Mouse (Mus musculus) hematopoietic multipotent progenitor cell, adult 10-12 weeks (in vitro differentiated cells): ENCODE measurements around the gene Eif3f. TPM values are rescaled to one million over a fixed set of nuclear protein-coding genes. Genes with fewer than 3 reads are reported as not detected.

Source experiments
- polyA plus RNA-seq: library from polyadenylated mRNA; stranded (reverse); fragments of >175 nt; gene quantifications from 2 replicates; pipeline ENCODE4 v1.2.3, GENCODE M21; 2012; ENCODE audit warnings: low replicate concordance

The Eif3f gene
- polyA plus RNA-seq = 364 and 1,168 TPM in 2 replicates

DNA sequence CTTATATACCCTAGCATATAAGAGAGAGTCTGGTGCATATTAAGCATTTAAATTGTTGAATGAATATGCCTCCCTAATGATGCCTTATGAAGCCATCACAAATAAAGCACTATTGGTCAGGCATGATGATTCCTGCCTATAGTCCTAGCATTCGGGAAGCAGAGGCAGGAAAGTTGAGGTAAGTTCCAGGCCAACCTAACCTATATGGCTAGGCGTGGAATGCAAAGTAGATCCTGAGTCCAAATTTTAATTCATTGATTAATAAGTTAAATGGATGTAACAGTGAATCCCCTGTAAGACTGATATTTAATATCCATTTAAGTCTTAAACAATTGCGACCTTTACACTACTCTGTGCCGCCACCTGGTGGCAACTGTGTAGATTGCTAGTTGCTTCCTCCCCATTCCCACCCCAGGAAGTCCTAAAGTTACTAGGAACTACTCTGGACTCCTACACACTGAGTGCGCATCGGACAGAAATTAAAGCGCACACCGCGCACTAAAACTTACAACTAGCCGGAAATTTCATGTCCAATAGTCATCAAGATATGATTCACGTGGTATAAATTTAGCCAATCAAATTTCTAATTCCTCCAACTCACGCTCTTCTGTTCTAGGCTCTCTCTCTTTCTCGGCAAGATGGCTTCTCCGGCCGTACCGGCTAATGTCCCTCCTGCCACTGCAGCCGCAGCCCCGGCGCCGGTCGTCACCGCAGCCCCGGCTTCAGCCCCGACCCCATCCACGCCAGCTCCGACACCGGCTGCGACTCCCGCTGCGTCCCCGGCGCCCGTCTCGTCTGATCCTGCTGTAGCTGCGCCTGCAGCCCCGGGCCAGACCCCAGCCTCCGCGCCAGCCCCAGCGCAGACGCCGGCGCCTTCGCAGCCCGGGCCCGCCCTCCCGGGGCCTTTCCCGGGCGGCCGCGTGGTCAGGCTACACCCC lies at the start of gene Eif3f:
TSS of gene Eif3f (plus strand) at position 624 of the 938 bp plus-strand sequence.

DNA sequence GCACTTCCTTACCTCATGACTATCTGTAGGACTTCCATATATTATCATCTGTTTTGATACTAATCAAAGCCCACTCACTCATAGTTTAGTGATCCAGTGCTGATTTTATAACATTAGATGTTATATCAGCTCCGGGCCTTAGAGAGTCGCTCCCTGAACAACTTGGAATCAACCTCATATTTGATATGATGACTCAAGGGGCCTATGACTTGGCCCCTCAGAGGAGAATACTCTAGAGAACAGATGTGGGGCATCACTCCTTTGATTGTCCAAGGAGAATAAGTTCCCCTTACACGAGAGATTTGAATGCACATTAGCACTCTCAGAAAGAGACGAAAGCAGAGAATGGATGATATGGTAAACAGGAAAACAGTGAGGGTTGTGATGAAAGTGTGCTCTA lies 49.3 kb upstream of the Eif3f start, which contains the start of gene Olfr518:
TSS of gene Olfr518 (minus strand) at position 101 of the 400 bp plus-strand sequence.

DNA sequence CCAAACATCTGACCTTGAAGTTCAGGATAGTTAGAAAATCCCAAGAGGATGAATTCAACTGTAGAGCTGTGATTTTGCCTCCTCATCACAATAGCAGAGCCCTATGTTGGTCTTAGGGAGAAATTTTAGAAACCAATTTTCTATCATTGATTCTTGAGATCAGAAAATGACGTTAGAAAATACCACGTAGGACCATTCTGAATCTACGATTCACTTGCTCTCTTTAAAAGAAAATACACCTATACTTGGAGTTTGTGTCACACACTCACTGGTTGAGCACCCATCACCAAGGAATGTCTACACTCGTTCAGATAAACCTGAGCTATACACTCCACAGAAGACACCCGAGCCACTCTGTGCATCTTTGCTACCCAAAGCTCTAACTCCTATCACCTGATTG lies 39.9 kb upstream of the Eif3f start, which contains the start of gene Olfr519:
TSS of gene Olfr519 (minus strand) at position 101 of the 400 bp plus-strand sequence.

DNA sequence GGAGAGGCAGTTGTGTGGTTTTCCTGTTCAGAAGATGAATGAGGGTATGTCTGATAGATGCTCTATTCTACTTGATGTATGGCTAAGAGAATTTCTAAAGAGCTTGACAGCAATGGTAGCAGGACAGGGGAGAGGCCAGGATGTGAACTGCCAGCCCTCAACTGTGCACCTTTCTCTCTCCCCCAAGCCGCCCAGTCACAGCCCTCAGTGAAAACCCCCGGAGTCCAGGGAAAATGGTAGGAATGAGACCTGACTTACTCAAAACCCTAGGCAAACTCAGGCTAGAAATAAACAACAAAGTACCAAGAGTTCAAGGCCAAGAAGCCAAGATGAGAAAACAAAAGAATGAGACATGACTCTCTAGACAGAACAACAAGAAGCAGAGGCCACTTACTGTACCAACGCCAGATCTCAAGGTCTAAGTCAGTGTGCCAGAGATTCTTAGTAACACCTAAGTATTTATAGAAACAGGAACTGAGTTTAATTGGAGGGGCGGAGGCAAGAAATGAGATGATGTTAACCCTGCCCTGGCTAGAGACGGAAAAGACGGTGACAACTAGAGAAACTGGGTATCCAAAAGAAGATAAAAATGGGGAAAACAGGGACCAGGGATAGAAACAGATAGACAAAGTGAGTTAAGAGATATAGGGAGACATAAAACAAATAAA lies 4.4 kb upstream of the Eif3f start, which contains the start of gene Nlrp10:
TSS of gene Nlrp10 (minus strand) at position 453 of the 668 bp plus-strand sequence.

DNA sequence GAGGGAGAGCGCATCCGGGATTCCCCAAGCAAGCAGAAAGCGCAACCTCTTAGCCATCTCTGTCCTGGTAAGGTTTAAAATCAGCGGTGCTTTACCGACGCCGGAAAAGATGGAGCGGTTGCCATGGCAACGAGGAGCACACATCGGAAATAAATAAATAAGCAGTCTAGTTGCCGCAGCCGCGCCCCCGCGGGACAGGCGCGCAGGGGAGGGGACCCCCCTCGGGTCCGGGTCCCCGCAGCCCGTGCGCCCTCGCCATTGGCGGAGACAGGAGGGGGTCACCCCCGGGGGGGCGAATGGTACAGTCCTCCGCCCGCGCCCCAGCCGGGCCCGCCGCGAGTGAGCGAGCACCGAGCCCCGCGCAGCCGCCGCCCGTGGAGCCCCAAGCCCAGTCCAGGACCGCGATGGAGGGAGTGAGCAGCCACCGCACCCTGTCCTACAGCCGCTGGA lies 16.1 kb downstream of the Eif3f start, which contains the start of gene Tub:
TSS of gene Tub (plus strand) at position 27 of the 450 bp plus-strand sequence.

Other genes with a start within 250 kb of the Eif3f start
- not detected in 2 replicates for gene Olfr512, start 221.1 kb upstream of the Eif3f start, polyA plus RNA-seq
- 0.07 TPM in 1 of 2 replicates, not detected in the other for gene Olfr513, start 183.4 kb upstream of the Eif3f start, polyA plus RNA-seq
- not detected in 2 replicates for gene Olfr514, start 108.4 kb upstream of the Eif3f start, polyA plus RNA-seq
- not detected in 2 replicates for gene Olfr516, start 83.9 kb upstream of the Eif3f start, polyA plus RNA-seq
- gene Olfr517, start 62.0 kb upstream of the Eif3f start, polyA plus RNA-seq = not detected in 2 replicates
- gene Olfr518, start 49.4 kb upstream of the Eif3f start, polyA plus RNA-seq = not detected in 2 replicates
- gene Olfr519, start 40.0 kb upstream of the Eif3f start, polyA plus RNA-seq = not detected in 2 replicates
- 0.12 and 0.44 TPM in 2 replicates for gene Nlrp10, start 4.2 kb upstream of the Eif3f start, polyA plus RNA-seq
- gene Tub, start 15.9 kb downstream of the Eif3f start, polyA plus RNA-seq = 0.49 and 1.9 TPM in 2 replicates
- 1.2 and 2.8 TPM in 2 replicates for gene Ric3, start 148.9 kb downstream of the Eif3f start, polyA plus RNA-seq
- 2.0 and 6.8 TPM in 2 replicates for gene Lmo1, start 240.8 kb downstream of the Eif3f start, polyA plus RNA-seq